Mouse (Mus musculus) heart, embryonic 12.5 days (tissue): ENCODE data around the gene Lrrc74b. TPM values are rescaled to one million over a fixed set of nuclear protein-coding genes. Genes with fewer than 3 reads are reported as not detected.
A peak's percentile ranks its signal among the peaks of the same experiment; 100 is the strongest.

ENCODE experiments used
- ATAC-seq: fragments of 200-750 bp; cut with Nextera tagmentation; 2 replicates; pipeline ENCODE4 v1.8.0; 2017; ENCODE audit warnings: moderate TSS enrichment, moderate library complexity; ENCODE audit not compliant: insufficient number of reproducible peaks, low FRiP score
- H3K27ac ChIP-seq: fragments of 300-500 bp; sonication (generic); 2 replicates; pipeline ENCODE4 v1.5.1; 2016; ENCODE audit warnings: mild to moderate bottlenecking, moderate library complexity; ENCODE audit not compliant: poor library complexity, severe bottlenecking
- H3K27me3 ChIP-seq: fragments of 300-500 bp; sonication (generic); replicated peaks from 2 replicates; pipeline ENCODE4 v1.6.1; 2016; ENCODE audit warnings: mild to moderate bottlenecking, moderate library complexity
- H3K36me3 ChIP-seq: fragments of 300-500 bp; sonication (generic); 2 replicates; pipeline ENCODE4 v1.6.1; 2016; ENCODE audit warnings: mild to moderate bottlenecking, moderate library complexity
- H3K4me1 ChIP-seq: fragments of 300-500 bp; sonication (generic); replicated peaks from 2 replicates; pipeline ENCODE4 v1.6.1; 2016; ENCODE audit warnings: mild to moderate bottlenecking
- H3K4me2 ChIP-seq: fragments of 300-500 bp; sonication (generic); 2 replicates; pipeline ENCODE4 v1.6.1; 2016; ENCODE audit warnings: mild to moderate bottlenecking, moderate library complexity
- H3K4me3 ChIP-seq: fragments of 300-500 bp; sonication (generic); 2 replicates; pipeline ENCODE4 v1.5.1; 2016; ENCODE audit warnings: mild to moderate bottlenecking
- H3K9ac ChIP-seq: fragments of 300-500 bp; sonication (generic); 2 replicates; pipeline ENCODE4 v1.6.1; 2016; ENCODE audit warnings: mild to moderate bottlenecking, moderate library complexity
- H3K9me3 ChIP-seq: fragments of 300-500 bp; sonication (generic); replicated peaks from 2 replicates; pipeline ENCODE4 v1.6.1; 2016; ENCODE audit warnings: mild to moderate bottlenecking, moderate library complexity
- WGBS: fragments of 180-500 bp; shearing (Covaris S2); methylation state at CpG from one replicate; pipeline ENCODE4 v1.1.7; 2016; 5-methylcytosine and 5-hydroxymethylcytosine counted together
- polyA plus RNA-seq: library from polyadenylated mRNA; unstranded; fragments of >200 nt; fragmentation: Nextera tagmentation; extraction: Ambion mirVana; gene quantifications from 2 replicates; pipeline ENCODE4 v1.2.1, GENCODE M21; 2016

Gene Lrrc74b
- polyA plus RNA-seq, 1 experiment from 2014 or later: 0.23 TPM

DNA sequence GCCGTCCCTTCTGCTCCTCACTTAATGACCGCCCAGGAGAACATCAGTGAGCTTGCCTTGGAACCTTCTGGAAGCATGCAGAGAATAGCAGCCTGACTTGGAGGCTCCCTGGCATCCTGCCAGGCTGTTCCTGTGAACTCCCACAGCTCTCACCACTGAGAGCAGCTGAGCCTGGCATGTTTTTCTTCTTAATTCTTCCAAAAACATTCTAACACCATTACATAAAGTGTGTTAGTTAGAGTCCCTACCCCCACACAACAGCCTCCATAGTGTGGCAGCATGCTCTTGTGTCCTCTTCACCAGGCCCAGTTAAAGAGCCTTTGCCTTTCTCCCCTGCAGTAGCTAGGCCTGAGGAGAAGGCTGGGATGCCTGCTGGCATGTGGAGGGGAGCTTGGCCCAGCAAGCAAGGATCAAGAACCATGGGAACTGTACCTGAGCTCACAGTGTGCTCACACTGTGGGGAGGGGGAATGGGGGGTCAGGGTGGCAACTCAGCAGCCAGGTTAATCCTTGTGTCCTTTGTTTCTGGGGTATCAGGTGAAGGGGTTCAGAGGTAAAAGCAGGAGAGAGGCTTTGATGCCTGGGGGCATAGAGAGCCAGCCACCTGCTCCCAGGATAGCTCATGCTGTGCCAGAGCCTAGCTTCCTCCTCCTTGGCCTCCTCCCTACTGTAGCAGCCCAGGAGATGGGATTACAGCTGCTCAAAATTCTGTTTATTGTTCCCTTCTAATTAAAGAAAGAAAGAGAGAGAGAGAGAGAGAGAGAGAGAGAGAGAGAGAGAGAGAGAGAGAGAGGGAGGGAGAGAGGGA lies 64.3 kb downstream of the Lrrc74b start:
- ATAC-seq: 0 out of 2 replicates have a peak, but pooled peaks have one; percentile 30
- Histone ChIP-seq H3K27me3 (peaks cover 3% of the 10 kb centered on the region), H3K27ac (no peak overlapping the region), H3K9me3 (no peaks in the 10 kb centered on the region), H3K9ac (no peak overlapping the region), H3K4me3 (no peak overlapping the region), H3K4me2 (no peak overlapping the region), H3K4me1 (peaks cover 13% of the 10 kb centered on the region), H3K36me3 (no peaks in the 10 kb centered on the region)
- WGBS: 49% methylated on average over 2 of the region's 2 CpGs

Other genes with a start within 250 kb of the Lrrc74b start
- 0.65 and 2.3 TPM in 2 replicates for gene Serpind1, start 229.9 kb downstream of the Lrrc74b start, polyA plus RNA-seq
- gene Snap29, start 155.3 kb downstream of the Lrrc74b start, polyA plus RNA-seq: 13.2 and 14.1 TPM in 2 replicates
- gene Pi4ka, start 154.9 kb downstream of the Lrrc74b start, polyA plus RNA-seq: 45.4 and 48.7 TPM in 2 replicates
- gene Crkl, start 109.3 kb downstream of the Lrrc74b start, polyA plus RNA-seq: 44.7 and 57.7 TPM in 2 replicates
- gene Aifm3, start 71.6 kb downstream of the Lrrc74b start, polyA plus RNA-seq: 0.82 and 1.1 TPM in 2 replicates
- 49.2 and 56.6 TPM in 2 replicates for gene Lztr1, start 52.6 kb downstream of the Lrrc74b start, polyA plus RNA-seq
- 35.9 and 37.0 TPM in 2 replicates for gene Thap7, start 30.1 kb downstream of the Lrrc74b start, polyA plus RNA-seq
- gene P2rx6, start 638 bp upstream of the Lrrc74b start, polyA plus RNA-seq: 0.86 and 1.2 TPM in 2 replicates
- gene Slc7a4, start 22.0 kb upstream of the Lrrc74b start, polyA plus RNA-seq: 9.2 and 10.9 TPM in 2 replicates
- gene Smpd4, start 58.1 kb upstream of the Lrrc74b start, polyA plus RNA-seq: 30.3 and 31.4 TPM in 2 replicates
- gene Ccdc74a, start 85.2 kb upstream of the Lrrc74b start, polyA plus RNA-seq: 4.4 and 5.5 TPM in 2 replicates
- 36.9 and 39.9 TPM in 2 replicates for gene Med15, start 171.6 kb upstream of the Lrrc74b start, polyA plus RNA-seq
- gene Klhl22, start 198.4 kb upstream of the Lrrc74b start, polyA plus RNA-seq: 42.7 and 44.4 TPM in 2 replicates
- 15.8 and 17.4 TPM in 2 replicates for gene Scarf2, start 236.0 kb upstream of the Lrrc74b start, polyA plus RNA-seq